Mouse (Mus musculus): ENCODE measurements around the gene Inpp5b. TPM values are rescaled to one million over a fixed set of nuclear protein-coding genes. Genes with fewer than 3 reads are reported as not detected.

The Inpp5b gene
- polyA plus RNA-seq, 1 experiment: 61.0 TPM

DNA sequence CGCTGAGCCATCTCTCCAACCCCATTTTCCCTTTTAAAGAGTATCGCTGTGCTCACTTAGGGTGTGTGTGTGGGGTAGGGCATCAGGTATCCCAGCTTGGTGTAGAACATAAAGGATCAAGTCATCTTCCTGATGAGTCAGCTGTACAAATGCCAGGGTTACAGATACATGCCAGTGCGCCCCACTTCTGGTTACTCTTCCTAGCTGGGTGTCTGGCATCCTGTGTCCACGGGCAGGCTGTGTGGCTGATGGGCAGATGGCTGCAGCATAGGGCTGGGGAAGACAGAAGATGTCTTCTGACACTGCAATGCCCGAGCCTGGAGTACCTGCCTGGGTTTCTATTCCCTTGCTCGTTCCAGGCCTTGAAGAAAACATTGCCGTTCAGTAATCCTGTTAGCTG, 39.7 kb downstream of the Inpp5b start:
- no peak for DNase-seq
- Histone ChIP-seq H3K4me1 (ENCODE audit: control insufficient read depth, insufficient read depth, low read length) (no peaks in the 10 kb centered on the region), H3K4me3 (ENCODE audit: insufficient read depth, low read depth, low read length) (no peak overlapping the region), H3K27me3 (replicated peaks; ENCODE audit: control insufficient read depth, insufficient read depth, low read length) (no peaks in the 10 kb centered on the region), H3K36me3 (ENCODE audit: control insufficient read depth, insufficient read depth, low read length) (peaks cover 11% of the 10 kb centered on the region), H3K27ac (ENCODE audit: insufficient read depth, low read depth, low read length) (no peak overlapping the region)
- 90% methylated on average over 7 of the region's 7 CpGs for WGBS
- TF ChIP-seq POLR2A (IDR thresholded peaks at IDR 0.05; ENCODE audit: low read depth, low read length) (no peak), CTCF (conservative IDR thresholded peaks at IDR 0.05; ENCODE audit: insufficient read depth, insufficient read length, low read depth, low read length) (no peak)

DNA sequence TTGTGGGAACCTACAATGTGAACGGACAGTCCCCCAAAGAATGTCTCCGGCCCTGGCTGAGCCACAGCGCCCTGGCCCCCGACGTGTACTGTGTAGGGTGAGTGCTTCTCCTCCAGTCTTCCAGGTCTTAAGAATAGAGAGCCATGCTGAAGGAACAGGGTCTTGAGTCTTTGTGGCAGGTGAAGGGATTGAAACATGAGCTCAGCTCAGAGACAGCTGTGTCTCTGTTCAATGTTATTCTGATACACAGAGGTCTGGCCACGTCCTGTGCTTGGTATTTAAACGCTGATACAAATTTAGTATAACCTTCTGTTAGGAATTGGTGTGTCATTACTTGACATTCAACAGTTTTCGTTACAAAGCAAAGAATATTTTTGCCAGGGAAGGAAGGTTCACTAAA, 40.7 kb downstream of the Inpp5b start:
- Histone ChIP-seq H3K27ac (ENCODE audit: insufficient read depth, low read depth, low read length) (no peak overlapping the region), H3K4me3 (ENCODE audit: insufficient read depth, low read depth, low read length) (no peak overlapping the region), H3K36me3 (ENCODE audit: control insufficient read depth, insufficient read depth, low read length) (peaks cover 16% of the 10 kb centered on the region), H3K4me1 (ENCODE audit: control insufficient read depth, insufficient read depth, low read length) (no peaks in the 10 kb centered on the region), H3K27me3 (replicated peaks; ENCODE audit: control insufficient read depth, insufficient read depth, low read length) (no peaks in the 10 kb centered on the region)
- no peak for DNase-seq
- WGBS: 89% methylated on average over 8 of the region's 8 CpGs
- no peak for TF ChIP-seq CTCF (conservative IDR thresholded peaks at IDR 0.05; ENCODE audit: insufficient read depth, insufficient read length, low read depth, low read length)
- TF ChIP-seq POLR2A (IDR thresholded peaks at IDR 0.05; ENCODE audit: low read depth, low read length): no peak

GRCm38 (mm10) chr4:124783937-124784336, 42.3 kb downstream of the Inpp5b start:
- Histone ChIP-seq H3K4me3 (ENCODE audit: insufficient read depth, low read depth, low read length) (no peak overlapping the region), H3K27ac (ENCODE audit: insufficient read depth, low read depth, low read length) (no peak overlapping the region), H3K4me1 (ENCODE audit: control insufficient read depth, insufficient read depth, low read length) (no peaks in the 10 kb centered on the region), H3K27me3 (replicated peaks; ENCODE audit: control insufficient read depth, insufficient read depth, low read length) (no peaks in the 10 kb centered on the region), H3K36me3 (ENCODE audit: control insufficient read depth, insufficient read depth, low read length) (peaks cover 18% of the 10 kb centered on the region)
- TF ChIP-seq CTCF (conservative IDR thresholded peaks at IDR 0.05; ENCODE audit: insufficient read depth, insufficient read length, low read depth, low read length) (no peak), POLR2A (IDR thresholded peaks at IDR 0.05; ENCODE audit: low read depth, low read length) (no peak)
- DNase-seq: no peak
- WGBS: 63% methylated on average over 8 of the region's 8 CpGs

DNA sequence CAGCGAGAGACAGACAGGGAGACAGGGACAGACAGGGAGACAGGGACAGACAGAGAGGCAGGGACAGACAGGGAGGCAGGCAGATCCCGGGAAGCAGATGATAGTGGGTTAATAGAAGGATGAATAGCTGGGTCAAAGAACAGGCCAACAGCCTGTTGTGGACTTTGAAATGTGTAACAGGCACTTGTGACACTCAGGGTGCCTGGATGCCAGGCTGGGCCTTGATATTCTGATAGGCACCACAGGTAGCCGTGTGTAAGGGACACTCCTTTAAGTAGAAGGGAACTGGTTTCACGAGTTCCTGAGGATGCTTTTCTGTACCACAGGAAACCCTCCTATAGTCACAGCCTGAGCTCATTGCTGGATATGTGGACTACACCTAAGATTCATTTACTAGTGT, 48.4 kb downstream of the Inpp5b start:
- TF ChIP-seq CTCF (conservative IDR thresholded peaks at IDR 0.05; ENCODE audit: insufficient read depth, insufficient read length, low read depth, low read length) (no peak), POLR2A (IDR thresholded peaks at IDR 0.05; ENCODE audit: low read depth, low read length) (no peak)
- peak; percentile 59 for DNase-seq
- peaks cover 13% of the 10 kb centered on the region for H3K36me3 ChIP-seq (ENCODE audit: control insufficient read depth, insufficient read depth, low read length)
- no peaks in the 10 kb centered on the region for H3K27me3 ChIP-seq (replicated peaks; ENCODE audit: control insufficient read depth, insufficient read depth, low read length)
- H3K4me1 ChIP-seq (ENCODE audit: control insufficient read depth, insufficient read depth, low read length): peaks cover 3% of the 10 kb centered on the region; the same call in 1 of the 2 replicates
- no peak overlapping the region for H3K27ac ChIP-seq (ENCODE audit: insufficient read depth, low read depth, low read length)
- no peak overlapping the region for H3K4me3 ChIP-seq (ENCODE audit: insufficient read depth, low read depth, low read length)
- WGBS: 61% methylated on average over 4 of the region's 4 CpGs

- Histone ChIP-seq H3K27me3 (replicated peaks; ENCODE audit: control insufficient read depth, insufficient read depth, low read length) (no peaks in the 10 kb centered on the region), H3K4me1 (ENCODE audit: control insufficient read depth, insufficient read depth, low read length) (peaks cover 3% of the 10 kb centered on the region; the same call in 1 of the 2 replicates), H3K27ac (ENCODE audit: insufficient read depth, low read depth, low read length) (no peak overlapping the region), H3K4me3 (ENCODE audit: insufficient read depth, low read depth, low read length) (no peak overlapping the region), H3K36me3 (ENCODE audit: control insufficient read depth, insufficient read depth, low read length) (peaks cover 6% of the 10 kb centered on the region)
- DNase-seq: no peak
- no peak for TF ChIP-seq POLR2A (IDR thresholded peaks at IDR 0.05; ENCODE audit: low read depth, low read length)
- no peak for TF ChIP-seq CTCF (conservative IDR thresholded peaks at IDR 0.05; ENCODE audit: insufficient read depth, insufficient read length, low read depth, low read length)
- 89% methylated on average over 8 of the region's 8 CpGs for WGBS
Measured at GRCm38 (mm10) chr4:124792114-124792513, 50.5 kb downstream of the Inpp5b start.

DNA sequence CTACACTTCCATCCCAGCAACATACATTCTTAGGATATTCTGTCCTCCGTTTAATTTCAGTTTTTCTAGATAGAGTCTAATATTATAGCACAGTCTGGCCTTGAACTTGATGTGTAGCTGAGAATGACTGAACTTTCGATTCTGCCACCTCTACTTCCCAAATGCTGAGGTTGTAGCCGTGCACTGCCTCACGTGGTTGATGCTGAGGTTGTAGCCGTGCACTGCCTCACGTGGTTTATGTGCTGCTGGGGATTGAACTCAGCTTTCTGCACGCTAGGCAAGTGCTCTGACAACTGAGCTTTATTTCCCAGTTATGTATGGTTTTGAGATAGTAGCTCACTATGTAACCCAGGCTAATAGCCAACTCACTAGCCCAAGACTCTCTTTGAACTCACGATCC, 54.5 kb downstream of the Inpp5b start:
- DNase-seq: no peak
- TF ChIP-seq CTCF (conservative IDR thresholded peaks at IDR 0.05; ENCODE audit: insufficient read depth, insufficient read length, low read depth, low read length) (no peak), POLR2A (IDR thresholded peaks at IDR 0.05; ENCODE audit: low read depth, low read length) (no peak)
- H3K27me3 ChIP-seq (replicated peaks; ENCODE audit: control insufficient read depth, insufficient read depth, low read length): no peaks in the 10 kb centered on the region
- peaks cover 3% of the 10 kb centered on the region for H3K36me3 ChIP-seq (ENCODE audit: control insufficient read depth, insufficient read depth, low read length)
- no peak overlapping the region for H3K27ac ChIP-seq (ENCODE audit: insufficient read depth, low read depth, low read length)
- WGBS: 94% methylated on average over 8 of the region's 8 CpGs
- H3K4me3 ChIP-seq (ENCODE audit: insufficient read depth, low read depth, low read length): no peak overlapping the region
- H3K4me1 ChIP-seq (ENCODE audit: control insufficient read depth, insufficient read depth, low read length): no peaks in the 10 kb centered on the region

- Histone ChIP-seq H3K4me3 (ENCODE audit: insufficient read depth, low read depth, low read length) (no peak overlapping the region), H3K27me3 (replicated peaks; ENCODE audit: control insufficient read depth, insufficient read depth, low read length) (no peaks in the 10 kb centered on the region), H3K27ac (ENCODE audit: insufficient read depth, low read depth, low read length) (no peak overlapping the region), H3K36me3 (ENCODE audit: control insufficient read depth, insufficient read depth, low read length) (peaks cover 3% of the 10 kb centered on the region), H3K4me1 (ENCODE audit: control insufficient read depth, insufficient read depth, low read length) (no peaks in the 10 kb centered on the region)
- no peak for DNase-seq
- peak; percentile 14; the same call in 1 of the 2 replicates for TF ChIP-seq CTCF (conservative IDR thresholded peaks at IDR 0.05; ENCODE audit: insufficient read depth, insufficient read length, low read depth, low read length)
- no peak for TF ChIP-seq POLR2A (IDR thresholded peaks at IDR 0.05; ENCODE audit: low read depth, low read length)
- 97% methylated on average over 2 of the region's 2 CpGs for WGBS
Measured at GRCm38 (mm10) chr4:124796913-124797312, 55.3 kb downstream of the Inpp5b start.

All from kidney, adult 2 months (tissue).